Mouse (Mus musculus) liver, embryonic 14.5 days (tissue): ENCODE data around the gene Cdt1. TPM values are rescaled to one million over a fixed set of nuclear protein-coding genes. Genes with fewer than 3 reads are reported as not detected.

Experiments
- ATAC-seq: fragments of 200-750 bp; cut with Nextera tagmentation; 2 replicates; pipeline ENCODE4 v1.8.0; 2017; ENCODE audit warnings: moderate number of reproducible peaks, mild to moderate bottlenecking, moderate library complexity; ENCODE audit not compliant: insufficient read depth
- DNase-seq, 3 experiments: peaks; one replicate each; pipeline ENCODE4 v3.0.0-alpha.2; 2012 to 2013; ENCODE audit warnings: low read depth in 3 of 3, low spot score in 3 of 3
- H3K27ac ChIP-seq: fragments of 300-500 bp; sonication (generic); 2 replicates; pipeline ENCODE4 v1.5.1; 2014; ENCODE audit warnings: moderate library complexity, mild to moderate bottlenecking, control low read depth, inconsistent platforms
- H3K27me3 ChIP-seq: fragments of 300-500 bp; sonication (generic); 2 replicates; pipeline ENCODE4 v1.6.1; 2014; ENCODE audit warnings: mild to moderate bottlenecking, low read length, moderate library complexity; ENCODE audit not compliant: control insufficient read depth, insufficient read depth
- H3K36me3 ChIP-seq: fragments of 300-500 bp; sonication (generic); replicated peaks from 2 replicates; pipeline ENCODE4 v1.6.1; 2014; ENCODE audit warnings: low read depth; ENCODE audit not compliant: control insufficient read depth, insufficient read depth
- H3K4me1 ChIP-seq, 2 experiments: fragments of 200-500 bp in 1 of 2; fragments of 300-500 bp in 1 of 2; sonication (generic) in 1 of 2; replicated peaks; 2 replicates each; pipeline ENCODE4 v1.6.1; 2012 to 2014; ENCODE audit warnings: antibody characterized with exemption in 1 of 2, inconsistent platforms in 1 of 2, low read length in 1 of 2; ENCODE audit not compliant: control insufficient read depth in 2 of 2, insufficient read depth in 2 of 2
- H3K4me2 ChIP-seq: fragments of 300-500 bp; sonication (generic); 2 replicates; pipeline ENCODE4 v1.6.1; 2014; ENCODE audit warnings: low read depth, mild to moderate bottlenecking, control low read depth, moderate library complexity
- H3K4me3 ChIP-seq, 2 experiments: fragments of 200-500 bp in 1 of 2; fragments of 300-500 bp in 1 of 2; sonication (generic) in 1 of 2; 2 replicates each; pipeline ENCODE4 v1.5.1; 2012 to 2014; ENCODE audit warnings: low read depth in 2 of 2, low read length in 2 of 2, mild to moderate bottlenecking in 2 of 2, control low read depth in 1 of 2, inconsistent platforms in 1 of 2, moderate library complexity in 1 of 2; ENCODE audit not compliant: insufficient read depth in 1 of 2
- H3K9ac ChIP-seq: fragments of 300-500 bp; sonication (generic); replicated peaks from 2 replicates; pipeline ENCODE4 v1.6.1; 2014; ENCODE audit warnings: mild to moderate bottlenecking, control low read depth, moderate library complexity
- H3K9me3 ChIP-seq: fragments of 300-500 bp; sonication (generic); 2 replicates; pipeline ENCODE4 v1.6.1; 2016; ENCODE audit warnings: low read length, mixed read lengths; ENCODE audit not compliant: control insufficient read depth
- CTCF ChIP-seq: IDR thresholded peaks from 2 replicates; pipeline ENCODE4 v1.5.1; 2016; ENCODE audit warnings: antibody characterized with exemption, low read depth, control low read depth
- EP300 ChIP-seq: IDR thresholded peaks from 2 replicates; pipeline ENCODE4 v1.6.1; 2016; ENCODE audit warnings: antibody characterized with exemption, low read depth
- WGBS: fragments of 180-500 bp; shearing (Covaris S2); extraction: QIAGEN DNeasy Blood & Tissue Kit; methylation state at CpG from one replicate; pipeline ENCODE4 v1.1.7; 2014; ENCODE audit not compliant: insufficient replicate concordance; 5-methylcytosine and 5-hydroxymethylcytosine counted together
- polyA plus RNA-seq, 2 experiments: library from polyadenylated mRNA; depleted of rRNA in 1 of 2; stranded (reverse) in 1 of 2; unstranded in 1 of 2; fragments of >200 nt; fragmentation: Nextera tagmentation in 1 of 2; extraction: Ambion mirVana in 1 of 2; gene quantifications; 2 replicates each; pipeline versions ENCODE4 v1.2.1 to v1.2.3; 2012 to 2014

Cdt1 gene
- polyA plus RNA-seq, 2 experiments = 41.9 to 65.3 TPM

- no peak overlapping the region for H3K27ac ChIP-seq
- H3K36me3 ChIP-seq = no peaks in the 10 kb centered on the region
- WGBS = 87% methylated on average over 4 of the region's 4 CpGs
- DNase-seq (no peak), ATAC-seq (no peak)
- no peak overlapping the region for H3K4me3 ChIP-seq
- H3K27me3 ChIP-seq = no peaks in the 10 kb centered on the region
- no peak overlapping the region for H3K9ac ChIP-seq
- TF ChIP-seq CTCF (no peak), EP300 (no peak)
- H3K9me3 ChIP-seq = no peaks in the 10 kb centered on the region
- no peak overlapping the region for H3K4me2 ChIP-seq
- H3K4me1 ChIP-seq = peaks cover 24 to 35% of the 10 kb centered on the region in 2 experiments
These were observed 38.7 kb upstream of the Cdt1 start for GRCm38 (mm10) chr8:122529159-122529558.

DNA sequence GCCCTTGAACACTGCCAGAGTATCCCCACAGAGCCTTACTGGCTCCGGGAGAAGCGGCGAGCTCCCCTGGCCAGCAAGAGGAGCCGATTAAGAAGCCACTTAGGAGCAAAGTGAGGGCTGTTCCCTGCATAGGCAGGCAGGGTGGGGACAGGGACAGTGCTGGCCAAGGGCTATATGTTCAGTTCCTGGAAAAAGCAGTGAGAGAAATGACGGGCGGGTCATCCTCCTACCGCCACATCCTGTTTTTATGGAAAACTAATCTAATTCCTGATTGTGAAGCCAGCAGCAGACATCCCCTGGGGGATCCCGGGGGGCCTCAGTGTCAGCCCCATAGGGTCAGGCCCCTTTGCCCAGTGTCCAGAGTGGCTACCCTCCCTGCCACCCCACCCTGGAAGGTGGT, 36.5 kb upstream of the Cdt1 start:
- TF ChIP-seq CTCF (no peak), EP300 (no peak)
- 88% methylated on average over 8 of the region's 8 CpGs for WGBS
- Histone ChIP-seq H3K4me1 (peaks cover 12 to 22% of the 10 kb centered on the region in 2 experiments), H3K27me3 (no peaks in the 10 kb centered on the region), H3K27ac (no peak overlapping the region), H3K4me2 (no peak overlapping the region), H3K9ac (no peak overlapping the region), H3K36me3 (no peaks in the 10 kb centered on the region; the same call in 1 of the 2 replicates), H3K9me3 (no peaks in the 10 kb centered on the region), H3K4me3 (no peak overlapping the region)
- DNase-seq (no peak), ATAC-seq (no peak; the same call in 1 of the 2 replicates)

GRCm38 (mm10) chr8:122537033-122537432, 30.8 kb upstream of the Cdt1 start:
- no peak for ATAC-seq
- Histone ChIP-seq H3K36me3 (peaks cover 12% of the 10 kb centered on the region), H3K27ac (peak overlapping the region; percentile 98), H3K9me3 (no peaks in the 10 kb centered on the region), H3K27me3 (no peaks in the 10 kb centered on the region), H3K4me2 (peak overlapping the region; percentile 91), H3K9ac (peak overlapping the region; percentile 79), H3K4me1 (peaks cover 44 to 55% of the 10 kb centered on the region in 2 experiments), H3K4me3 (peak overlapping the region; percentile 39 to 45; a peak in 3 of 4 replicates)
- 25% methylated on average over 6 of the region's 6 CpGs for whole genome bisulfite sequencing
- no peak for DNase-seq
- no peak for TF ChIP-seq EP300
- no peak for TF ChIP-seq CTCF

- TF ChIP-seq CTCF = no peak
- TF ChIP-seq EP300 = peak; percentile 98
- DNase-seq (peak; percentile 84 to 91 (median 85)), ATAC-seq (peak; percentile 92)
- Histone ChIP-seq H3K4me3 (peak overlapping the region; percentile 39 to 45), H3K4me2 (peak overlapping the region; percentile 91), H3K9me3 (no peaks in the 10 kb centered on the region), H3K9ac (peak overlapping the region; percentile 79), H3K27me3 (no peaks in the 10 kb centered on the region), H3K36me3 (peaks cover 18% of the 10 kb centered on the region), H3K4me1 (peaks cover 46 to 62% of the 10 kb centered on the region in 2 experiments), H3K27ac (peak overlapping the region; percentile 98)
- WGBS = 9% methylated on average over 2 of the region's 2 CpGs
These were observed 30.0 kb upstream of the Cdt1 start for GRCm38 (mm10) chr8:122537812-122538211.

DNA sequence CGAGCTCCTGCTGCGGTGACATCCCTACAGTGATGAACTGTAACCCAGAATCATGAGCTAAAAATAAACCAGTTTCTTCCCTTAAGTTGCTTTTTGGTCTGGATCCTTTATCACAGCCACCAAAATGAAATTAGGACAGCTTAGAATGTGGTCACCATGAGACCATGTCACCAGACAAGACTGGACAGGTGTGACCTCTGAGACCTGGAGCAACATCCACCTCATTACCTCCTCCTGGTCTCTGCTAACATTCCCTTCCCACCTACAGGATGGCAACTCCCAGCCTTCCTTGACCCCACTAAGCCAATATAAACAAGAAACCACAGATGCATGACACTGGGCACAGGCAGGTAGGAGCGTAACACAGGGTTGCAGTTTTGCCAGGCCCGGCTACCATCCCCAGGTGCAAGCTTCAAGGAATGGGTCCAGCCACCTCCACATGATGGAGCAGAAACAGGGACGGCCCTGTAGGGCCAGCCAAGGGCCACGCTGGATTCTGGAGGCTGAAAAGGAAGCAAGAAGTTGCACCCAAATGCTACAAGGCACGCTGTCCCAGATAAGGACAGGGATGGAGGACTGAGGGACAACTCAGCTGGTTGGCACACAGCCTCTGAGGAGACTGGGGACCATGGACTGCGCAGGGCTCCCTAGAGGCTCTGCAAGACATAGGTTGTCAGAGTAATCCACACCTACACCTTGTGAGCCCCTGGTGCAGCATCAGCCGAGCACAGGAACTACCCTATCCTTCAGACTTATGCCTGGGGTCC, 29.3 kb upstream of the Cdt1 start:
- Histone ChIP-seq H3K27me3 (no peaks in the 10 kb centered on the region), H3K4me3 (peak overlapping the region in 1 of 2 experiments; percentile 45; a peak in 1 of 4 replicates), H3K9me3 (no peaks in the 10 kb centered on the region), H3K9ac (peak overlapping the region; percentile 79), H3K36me3 (peaks cover 25% of the 10 kb centered on the region), H3K4me1 (peaks cover 46 to 67% of the 10 kb centered on the region in 2 experiments), H3K27ac (peak overlapping the region; percentile 98), H3K4me2 (peak overlapping the region; percentile 91)
- TF ChIP-seq EP300 (no peak), CTCF (no peak)
- WGBS = 46% methylated on average over 9 of the region's 9 CpGs
- ATAC-seq = peak; percentile 34
- peak in 1 of 3 experiments; percentile 61 for DNase-seq
